Mouse (Mus musculus) liver, embryonic 11.5 days (tissue): ENCODE data around the gene Sfrp4. TPM values are rescaled to one million over a fixed set of nuclear protein-coding genes. Genes with fewer than 3 reads are reported as not detected.
"Not testable (repeated sequence)": the region's sequence is repeated elsewhere in the genome, so short reads cannot be mapped to it uniquely, and the experiment has no call there.

ENCODE experiments used
- ATAC-seq: fragments of 200-750 bp; cut with Nextera tagmentation; replicated peaks from 2 replicates; pipeline ENCODE4 v1.8.0; 2017; ENCODE audit warnings: moderate number of reproducible peaks, mild to moderate bottlenecking, moderate TSS enrichment, moderate library complexity; ENCODE audit not compliant: low FRiP score
- DNase-seq: peaks from one replicate; pipeline ENCODE4 v3.0.0-alpha.2; 2017; ENCODE audit warnings: low spot score
- H3K27ac ChIP-seq: fragments of 300-500 bp; sonication (generic); 2 replicates; pipeline ENCODE4 v1.5.1; 2014; ENCODE audit warnings: mild to moderate bottlenecking, low read depth, low read length, control low read depth
- H3K27me3 ChIP-seq: fragments of 300-500 bp; sonication (generic); replicated peaks from 2 replicates; pipeline ENCODE4 v1.6.1; 2014; ENCODE audit warnings: low read length, mixed read lengths; ENCODE audit not compliant: control insufficient read depth, insufficient read depth
- H3K36me3 ChIP-seq: fragments of 300-500 bp; sonication (generic); 2 replicates; pipeline ENCODE4 v1.6.1; 2014; ENCODE audit warnings: mild to moderate bottlenecking, low read length, moderate library complexity, mixed read lengths; ENCODE audit not compliant: control insufficient read depth, insufficient read depth
- H3K4me1 ChIP-seq: fragments of 300-500 bp; sonication (generic); replicated peaks from 2 replicates; pipeline ENCODE4 v1.6.1; 2014; ENCODE audit warnings: low read length, mixed read lengths; ENCODE audit not compliant: control insufficient read depth, insufficient read depth
- H3K4me2 ChIP-seq: fragments of 300-500 bp; sonication (generic); 2 replicates; pipeline ENCODE4 v1.6.1; 2014; ENCODE audit warnings: mild to moderate bottlenecking, control low read depth, moderate library complexity
- H3K4me3 ChIP-seq: fragments of 300-500 bp; sonication (generic); 2 replicates; pipeline ENCODE4 v1.5.1; 2014; ENCODE audit warnings: low read depth, low read length, control low read depth
- H3K9ac ChIP-seq: fragments of 300-500 bp; sonication (generic); 2 replicates; pipeline ENCODE4 v1.6.1; 2014; ENCODE audit warnings: low read depth, low read length, control low read depth
- H3K9me3 ChIP-seq: fragments of 300-500 bp; sonication (generic); 2 replicates; pipeline ENCODE4 v1.6.1; 2016; ENCODE audit warnings: low read length, inconsistent platforms, mixed read lengths; ENCODE audit not compliant: control insufficient read depth
- WGBS: fragments of 180-500 bp; shearing (Covaris S2); extraction: QIAGEN DNeasy Blood & Tissue Kit; methylation state at CpG from one replicate; pipeline ENCODE4 v1.1.7; 2014; 5-methylcytosine and 5-hydroxymethylcytosine counted together
- polyA plus RNA-seq: library from polyadenylated mRNA; unstranded; fragments of >200 nt; fragmentation: Nextera tagmentation; extraction: Ambion mirVana; gene quantifications from 2 replicates; pipeline ENCODE4 v1.2.1, GENCODE M21; 2014

Sfrp4 gene
- polyA plus RNA-seq: 1.0 and 1.2 TPM in 2 replicates

- WGBS: 5% methylated on average over 25 of the region's 25 CpGs
- peak; percentile 58 for ATAC-seq
- H3K27ac ChIP-seq: no peak within 1 kb of the TSS
These were observed at the start of gene Sfrp4 for GRCm38 (mm10) chr13:19622573-19623227. Gene Sfrp4, plus strand, starts transcription at chr13:19623104.

DNA sequence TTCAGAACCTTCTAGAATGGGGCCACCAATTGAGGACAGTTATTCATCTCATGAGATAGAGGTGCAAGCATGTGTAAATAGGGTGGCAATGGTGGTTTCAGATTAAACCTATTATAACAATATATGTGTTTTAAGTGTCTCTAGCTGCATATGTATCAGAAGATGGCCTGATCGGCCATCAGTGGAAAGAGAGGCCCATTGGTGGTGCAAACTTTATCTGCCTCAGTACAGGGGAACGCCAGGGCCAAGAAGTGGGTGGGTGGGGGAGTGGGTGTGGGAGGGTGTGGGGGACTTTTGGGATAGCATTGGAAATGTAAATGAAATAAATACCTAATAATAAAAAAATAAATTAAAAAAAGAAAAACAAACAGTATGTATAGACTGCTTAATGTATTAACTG lies 48.2 kb upstream of the Sfrp4 start:
- not testable (repeated sequence) for H3K9me3 ChIP-seq, ATAC-seq, H3K27ac ChIP-seq, H3K4me3 ChIP-seq, H3K9ac ChIP-seq, DNase-seq, H3K4me2 ChIP-seq, H3K27me3 ChIP-seq, H3K4me1 ChIP-seq, H3K36me3 ChIP-seq
- 68% methylated on average over 2 of the region's 2 CpGs for WGBS

More at GRCm38 (mm10) chr13:19622573-19623227, at the start of gene Sfrp4:
- Histone ChIP-seq H3K4me1 (no peaks in the 10 kb centered on the region; the same call in 1 of the 2 replicates), H3K27me3 (peaks cover 18% of the 10 kb centered on the region), H3K4me2 (peak within 1 kb of the TSS; percentile 92), H3K4me3 (peak within 1 kb of the TSS; percentile 53), H3K9ac (peak within 1 kb of the TSS; percentile 56), H3K36me3 (no peaks in the 10 kb centered on the region), H3K9me3 (no peaks in the 10 kb centered on the region)
- peak; percentile 60 for DNase-seq

GRCm38 (mm10) chr13:19575947-19576346 lies 47.0 kb upstream of the Sfrp4 start:
- WGBS: 61% methylated on average over 3 of the region's 3 CpGs
- Histone ChIP-seq H3K9me3 (no peaks in the 10 kb centered on the region), H3K36me3 (no peaks in the 10 kb centered on the region), H3K4me2 (no peak overlapping the region), H3K4me1 (no peaks in the 10 kb centered on the region), H3K27me3 (no peaks in the 10 kb centered on the region), H3K9ac (no peak overlapping the region), H3K4me3 (no peak overlapping the region), H3K27ac (no peak overlapping the region)
- ATAC-seq (peak; percentile 94), DNase-seq (no peak)

DNA sequence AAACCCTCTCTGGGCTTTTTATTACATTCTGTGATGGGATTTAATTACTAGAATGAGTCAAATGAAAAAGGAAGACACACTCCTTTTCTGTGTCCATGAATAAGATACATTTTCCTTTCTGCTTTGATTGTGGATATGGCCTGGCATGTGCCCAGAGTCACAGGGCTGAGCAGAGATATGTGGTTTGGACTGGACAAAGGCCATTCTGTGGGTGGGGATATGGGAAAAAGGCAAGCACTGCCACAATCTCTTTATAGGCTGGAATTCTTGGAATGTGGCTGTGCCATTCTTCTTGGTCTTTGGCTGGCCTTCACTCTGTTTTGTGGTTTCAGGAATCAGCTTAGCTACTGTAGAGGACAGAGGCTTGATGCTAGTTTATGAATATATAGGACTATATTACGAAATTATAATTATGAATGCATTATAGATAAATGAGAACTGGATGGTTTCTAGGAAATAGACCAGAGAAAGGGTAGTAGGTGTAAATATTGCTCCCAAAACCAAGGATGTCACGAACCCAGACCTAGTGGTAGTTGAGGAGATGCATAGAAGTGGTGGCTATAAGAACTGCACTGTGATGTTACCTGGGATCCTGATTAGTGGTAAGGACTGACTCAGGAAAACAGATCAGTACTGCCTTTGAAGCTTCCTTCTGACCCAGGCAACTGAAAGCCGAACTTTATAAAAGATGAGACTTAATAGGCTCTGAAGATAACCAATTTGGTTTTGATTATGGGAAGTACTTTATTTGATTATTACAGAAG lies 31.7 kb upstream of the Sfrp4 start:
- no peak overlapping the region for H3K4me2 ChIP-seq
- H3K36me3 ChIP-seq: no peaks in the 10 kb centered on the region
- H3K4me1 ChIP-seq: no peaks in the 10 kb centered on the region
- WGBS: 86% methylated on average over 3 of the region's 3 CpGs
- no peak overlapping the region for H3K4me3 ChIP-seq
- no peak overlapping the region for H3K27ac ChIP-seq
- DNase-seq: no peak
- H3K9me3 ChIP-seq: no peaks in the 10 kb centered on the region
- no peaks in the 10 kb centered on the region for H3K27me3 ChIP-seq
- no peak overlapping the region for H3K9ac ChIP-seq
- no peak for ATAC-seq

- H3K4me1 ChIP-seq: no peaks in the 10 kb centered on the region
- H3K9me3 ChIP-seq: no peaks in the 10 kb centered on the region
- no peak overlapping the region for H3K27ac ChIP-seq
- H3K4me2 ChIP-seq: no peak overlapping the region
- ATAC-seq: no peak
- H3K4me3 ChIP-seq: no peak overlapping the region
- no peaks in the 10 kb centered on the region for H3K36me3 ChIP-seq
- no peaks in the 10 kb centered on the region for H3K27me3 ChIP-seq
- 79% methylated on average over 1 of the region's 1 CpGs for WGBS
- no peak overlapping the region for H3K9ac ChIP-seq
- DNase-seq: no peak
These were observed 27.8 kb upstream of the Sfrp4 start for GRCm38 (mm10) chr13:19595141-19595540.

DNA sequence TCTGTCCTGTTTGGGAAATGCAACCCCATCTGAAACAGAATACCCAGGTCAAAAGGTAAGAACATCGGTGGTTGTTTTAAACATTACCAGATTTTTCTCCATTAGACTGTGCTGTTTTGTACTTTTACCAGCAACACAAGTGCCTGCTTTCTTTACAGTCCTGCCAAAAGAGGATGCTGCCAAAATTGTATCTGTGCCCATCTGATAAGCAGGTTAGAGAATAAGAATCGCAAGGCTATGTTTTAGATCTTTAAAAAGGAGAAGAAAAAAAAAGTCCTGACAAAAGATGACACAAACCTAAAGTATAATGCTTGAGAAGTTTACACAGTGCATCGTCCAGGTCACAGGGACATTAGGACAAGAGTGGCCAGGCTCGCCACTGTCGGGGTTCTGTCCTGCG lies 23.7 kb upstream of the Sfrp4 start:
- H3K9me3 ChIP-seq: no peaks in the 10 kb centered on the region
- no peak for ATAC-seq
- no peaks in the 10 kb centered on the region for H3K4me1 ChIP-seq
- H3K9ac ChIP-seq: no peak overlapping the region
- no peak overlapping the region for H3K4me3 ChIP-seq
- no peak overlapping the region for H3K4me2 ChIP-seq
- H3K36me3 ChIP-seq: no peaks in the 10 kb centered on the region
- 78% methylated on average over 6 of the region's 6 CpGs for WGBS
- no peak for DNase-seq
- H3K27ac ChIP-seq: no peak overlapping the region
- no peaks in the 10 kb centered on the region for H3K27me3 ChIP-seq

DNA sequence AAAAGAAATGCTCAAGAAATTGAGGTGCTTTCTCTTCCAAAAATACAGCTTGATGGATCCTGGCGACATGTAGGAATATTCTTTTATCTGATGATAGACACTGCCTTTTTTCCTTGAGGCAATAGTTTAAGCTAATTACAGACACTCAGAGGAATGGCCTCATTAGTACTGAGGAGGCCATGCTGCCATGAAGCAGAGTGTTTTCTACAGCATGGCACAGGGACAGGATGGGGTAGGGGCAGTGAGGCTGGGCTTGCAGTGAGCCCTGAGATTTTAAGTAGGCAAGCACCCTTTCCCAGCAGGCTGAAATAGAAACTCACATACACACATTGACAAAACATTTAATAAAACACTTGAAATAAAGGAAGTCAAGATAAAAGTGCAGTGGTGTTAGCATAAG lies 20.4 kb upstream of the Sfrp4 start:
- ATAC-seq: no peak
- WGBS: 82% methylated on average over 1 of the region's 1 CpGs
- H3K4me3 ChIP-seq: no peak overlapping the region
- no peaks in the 10 kb centered on the region for H3K36me3 ChIP-seq
- no peaks in the 10 kb centered on the region for H3K4me1 ChIP-seq
- H3K27ac ChIP-seq: no peak overlapping the region
- no peak overlapping the region for H3K4me2 ChIP-seq
- no peaks in the 10 kb centered on the region for H3K27me3 ChIP-seq
- H3K9me3 ChIP-seq: no peaks in the 10 kb centered on the region
- DNase-seq: no peak
- no peak overlapping the region for H3K9ac ChIP-seq

DNA sequence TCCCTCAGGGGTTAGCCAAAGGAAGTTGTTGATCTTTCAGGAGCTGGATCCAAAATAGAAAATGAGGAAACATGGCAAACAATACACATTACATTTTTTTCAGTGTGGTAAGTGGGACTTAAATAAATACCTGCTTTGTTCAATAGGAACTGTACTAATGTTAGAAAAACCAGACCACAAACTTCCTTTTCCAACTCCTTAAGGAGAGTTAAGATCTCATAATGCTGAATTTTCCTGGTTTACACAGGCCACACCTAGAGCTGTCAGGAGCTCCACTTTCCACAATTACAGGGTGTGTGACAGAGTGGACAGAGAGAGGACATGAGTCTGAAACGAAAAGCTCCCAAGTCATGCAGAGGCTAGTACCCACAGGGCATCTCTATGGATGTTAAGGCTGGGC lies 19.2 kb upstream of the Sfrp4 start:
- 73% methylated on average over 1 of the region's 1 CpGs for WGBS
- no peak for ATAC-seq

DNA sequence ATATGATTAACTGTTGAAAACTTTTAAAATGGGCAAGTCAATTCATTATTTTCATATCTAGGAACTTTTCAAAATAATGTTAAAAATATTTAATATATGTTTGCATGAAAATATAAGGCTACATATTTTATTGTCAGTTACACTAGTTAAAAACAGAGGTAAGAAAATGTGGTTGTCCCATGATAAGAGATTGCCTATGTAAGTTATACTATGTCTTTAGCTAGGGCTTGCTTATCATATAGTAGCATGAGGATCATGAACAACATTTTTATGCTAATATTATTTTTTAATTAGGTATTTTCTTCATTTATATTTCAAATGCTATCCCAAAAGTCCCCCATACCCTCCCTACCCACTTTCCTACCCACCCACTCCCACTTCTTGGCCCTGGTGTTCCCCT lies 18.0 kb upstream of the Sfrp4 start:
- no peak overlapping the region for H3K4me2 ChIP-seq
- H3K4me1 ChIP-seq: no peaks in the 10 kb centered on the region
- no peaks in the 10 kb centered on the region for H3K36me3 ChIP-seq
- H3K4me3 ChIP-seq: no peak overlapping the region
- no peaks in the 10 kb centered on the region for H3K9me3 ChIP-seq
- no peak overlapping the region for H3K27ac ChIP-seq
- DNase-seq (no peak), ATAC-seq (peak; percentile 79; the same call in 1 of the 2 replicates)
- H3K27me3 ChIP-seq: no peaks in the 10 kb centered on the region
- no peak overlapping the region for H3K9ac ChIP-seq

More for the DNA sequence above, 19.2 kb upstream of the Sfrp4 start:
- Histone ChIP-seq H3K27me3 (no peaks in the 10 kb centered on the region), H3K27ac (no peak overlapping the region), H3K4me2 (no peak overlapping the region), H3K9me3 (no peaks in the 10 kb centered on the region), H3K4me3 (no peak overlapping the region), H3K4me1 (no peaks in the 10 kb centered on the region), H3K9ac (no peak overlapping the region), H3K36me3 (no peaks in the 10 kb centered on the region)
- DNase-seq: no peak
